Mouse (Mus musculus) erythroblast, embryonic 14.5 days (primary cell): ENCODE data around the gene St6galnac3.

Experiments
- GATA1 ChIP-seq: IDR thresholded peaks from 2 replicates; pipeline ENCODE4 v1.6.1; 2012; ENCODE audit warnings: low read length, inconsistent platforms, mixed read lengths
- TAL1 ChIP-seq: IDR thresholded peaks from 3 replicates; pipeline ENCODE4 v1.6.1; 2012; ENCODE audit warnings: low read length, inconsistent platforms, mixed read lengths

GRCm38 (mm10) chr3:153484701-153485100, 240.3 kb downstream of the St6galnac3 start:
- TF ChIP-seq GATA1 (no peak), TAL1 (no peak)
